Mouse (Mus musculus): Measurements from ENCODE around the gene Ptger2. TPM values are rescaled to one million over a fixed set of nuclear protein-coding genes. Genes with fewer than 3 reads are reported as not detected.
A peak's percentile ranks its signal among the peaks of the same experiment; 100 is the strongest.

Ptger2 gene
- polyA plus RNA-seq, 1 experiment from 2014 or later: 0.04 TPM

DNA sequence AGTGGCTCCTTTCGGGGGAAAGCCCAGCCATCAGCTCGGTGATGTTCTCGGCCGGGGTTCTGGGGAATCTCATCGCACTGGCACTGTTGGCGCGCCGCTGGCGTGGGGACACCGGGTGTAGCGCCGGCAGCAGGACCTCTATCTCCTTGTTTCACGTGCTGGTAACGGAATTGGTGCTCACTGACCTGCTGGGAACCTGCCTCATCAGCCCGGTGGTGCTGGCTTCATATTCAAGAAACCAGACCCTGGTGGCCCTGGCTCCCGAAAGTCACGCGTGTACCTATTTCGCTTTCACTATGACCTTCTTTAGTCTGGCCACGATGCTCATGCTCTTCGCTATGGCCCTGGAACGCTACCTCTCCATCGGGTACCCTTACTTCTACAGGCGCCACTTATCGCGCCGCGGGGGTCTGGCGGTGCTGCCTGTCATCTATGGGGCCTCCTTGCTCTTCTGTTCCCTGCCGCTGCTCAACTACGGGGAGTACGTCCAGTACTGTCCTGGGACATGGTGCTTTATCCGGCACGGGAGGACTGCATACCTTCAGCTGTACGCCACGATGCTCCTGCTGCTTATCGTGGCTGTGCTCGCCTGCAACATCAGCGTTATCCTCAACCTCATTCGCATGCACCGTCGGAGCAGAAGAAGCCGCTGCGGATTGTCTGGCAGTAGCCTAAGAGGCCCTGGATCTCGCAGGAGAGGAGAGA lies 1.2 kb downstream of the Ptger2 start:
- Histone ChIP-seq H3K4me2 (peak overlapping the region; percentile 84), H3K9me3 (ENCODE audit: control insufficient read depth, low read length) (no peaks in the 10 kb centered on the region), H3K9ac (ENCODE audit: low read depth, low read length) (no peak overlapping the region), H3K27ac (ENCODE audit: low read depth, low read length) (no peak overlapping the region), H3K4me1 (replicated peaks; ENCODE audit: control insufficient read depth, insufficient read depth, low read length) (peaks cover 2% of the 10 kb centered on the region; the same call in 1 of the 2 replicates), H3K4me3 (ENCODE audit: low read depth, low read length) (peak overlapping the region; percentile 48), H3K27me3 (replicated peaks; ENCODE audit: control insufficient read depth, insufficient read depth, low read length) (peaks cover 7% of the 10 kb centered on the region), H3K36me3 (ENCODE audit: control insufficient read depth, insufficient read depth, low read length) (no peaks in the 10 kb centered on the region)
- ATAC-seq (replicated peaks; ENCODE audit: low FRiP score): peak; percentile 44
- DNase-seq (ENCODE audit: low spot score): peak; percentile 37
- WGBS: under 1% methylated on average over 44 of the region's 45 CpGs

DNA sequence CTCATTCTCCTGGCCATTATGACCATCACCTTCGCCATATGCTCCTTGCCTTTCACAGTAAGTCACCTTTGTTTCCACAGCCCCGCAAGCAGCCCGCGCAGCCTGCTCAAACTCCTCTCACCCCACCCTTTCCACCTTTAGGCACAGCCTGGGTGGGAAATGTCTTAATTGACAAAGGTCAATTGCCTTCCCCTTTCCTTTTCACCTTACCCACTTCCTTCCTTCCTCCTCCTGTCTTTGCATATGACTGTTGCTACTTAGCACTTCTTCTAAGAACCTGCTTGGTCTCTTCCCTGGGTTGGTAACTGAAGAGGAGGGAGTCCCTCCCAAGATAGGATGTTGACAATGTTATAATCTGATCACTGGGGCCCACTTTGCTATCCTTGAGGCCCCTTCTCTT lies 1.8 kb downstream of the Ptger2 start:
- peak overlapping the region; percentile 48 for H3K4me3 ChIP-seq (ENCODE audit: low read depth, low read length)
- H3K9me3 ChIP-seq (ENCODE audit: control insufficient read depth, low read length): no peaks in the 10 kb centered on the region
- H3K4me1 ChIP-seq (replicated peaks; ENCODE audit: control insufficient read depth, insufficient read depth, low read length): peaks cover 2% of the 10 kb centered on the region; the same call in 1 of the 2 replicates
- H3K27ac ChIP-seq (ENCODE audit: low read depth, low read length): no peak overlapping the region
- WGBS: 33% methylated on average over 4 of the region's 4 CpGs
- H3K36me3 ChIP-seq (ENCODE audit: control insufficient read depth, insufficient read depth, low read length): no peaks in the 10 kb centered on the region
- H3K9ac ChIP-seq (ENCODE audit: low read depth, low read length): no peak overlapping the region
- H3K4me2 ChIP-seq: peak overlapping the region; percentile 84
- DNase-seq (ENCODE audit: low spot score) (no peak), ATAC-seq (replicated peaks; ENCODE audit: low FRiP score) (no peak)
- peaks cover 7% of the 10 kb centered on the region for H3K27me3 ChIP-seq (replicated peaks; ENCODE audit: control insufficient read depth, insufficient read depth, low read length)

GRCm38 (mm10) chr14:44994337-44994736 lies 6.3 kb downstream of the Ptger2 start:
- no peaks in the 10 kb centered on the region; the same call in 1 of the 2 replicates for H3K4me1 ChIP-seq (replicated peaks; ENCODE audit: control insufficient read depth, insufficient read depth, low read length)
- no peak overlapping the region for H3K27ac ChIP-seq (ENCODE audit: low read depth, low read length)
- H3K9me3 ChIP-seq (ENCODE audit: control insufficient read depth, low read length): no peaks in the 10 kb centered on the region
- ATAC-seq (replicated peaks; ENCODE audit: low FRiP score) (no peak), DNase-seq (ENCODE audit: low spot score) (no peak)
- H3K27me3 ChIP-seq (replicated peaks; ENCODE audit: control insufficient read depth, insufficient read depth, low read length): peaks cover 2% of the 10 kb centered on the region
- H3K4me3 ChIP-seq (ENCODE audit: low read depth, low read length): no peak overlapping the region
- no peak overlapping the region for H3K9ac ChIP-seq (ENCODE audit: low read depth, low read length)
- H3K36me3 ChIP-seq (ENCODE audit: control insufficient read depth, insufficient read depth, low read length): no peaks in the 10 kb centered on the region
- H3K4me2 ChIP-seq: no peak overlapping the region

- Histone ChIP-seq H3K27ac (ENCODE audit: low read depth, low read length) (no peak overlapping the region), H3K36me3 (ENCODE audit: control insufficient read depth, insufficient read depth, low read length) (no peaks in the 10 kb centered on the region), H3K9me3 (ENCODE audit: control insufficient read depth, low read length) (no peaks in the 10 kb centered on the region), H3K9ac (ENCODE audit: low read depth, low read length) (no peak overlapping the region), H3K4me1 (replicated peaks; ENCODE audit: control insufficient read depth, insufficient read depth, low read length) (no peaks in the 10 kb centered on the region), H3K27me3 (replicated peaks; ENCODE audit: control insufficient read depth, insufficient read depth, low read length) (no peaks in the 10 kb centered on the region), H3K4me2 (no peak overlapping the region), H3K4me3 (ENCODE audit: low read depth, low read length) (no peak overlapping the region)
- ATAC-seq (replicated peaks; ENCODE audit: low FRiP score) (no peak), DNase-seq (ENCODE audit: low spot score) (no peak)
- WGBS: 81% methylated on average over 3 of the region's 3 CpGs
These were observed 12.2 kb downstream of the Ptger2 start for GRCm38 (mm10) chr14:45000086-45000769.

DNA sequence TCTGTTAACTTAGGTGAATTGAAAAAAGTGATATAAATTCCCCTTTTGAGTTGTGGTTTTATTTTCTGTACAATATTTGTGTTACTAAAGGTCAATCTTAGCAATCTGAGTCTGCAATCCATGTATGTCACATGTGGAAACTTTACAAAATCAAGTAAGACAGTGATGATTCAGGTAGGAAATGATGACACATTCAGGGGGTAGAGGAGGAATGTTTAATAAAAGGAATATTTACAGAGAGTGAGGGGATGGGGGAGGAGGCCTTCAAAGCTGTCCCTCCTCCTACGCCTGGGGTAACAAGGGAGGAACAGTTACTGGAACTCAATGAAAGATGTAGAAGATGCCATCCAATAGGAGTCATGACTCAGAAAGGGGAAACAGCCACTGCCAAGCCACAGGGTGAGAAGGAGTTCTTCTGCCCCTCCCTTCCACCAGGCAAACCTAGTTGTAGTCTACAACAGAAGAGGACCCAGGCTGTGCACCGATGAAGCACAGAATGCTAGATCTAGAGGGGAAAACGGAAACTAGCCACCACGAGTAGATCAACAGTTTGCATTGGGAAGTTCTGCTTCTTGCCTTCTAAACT lies 17.8 kb downstream of the Ptger2 start:
- DNase-seq (ENCODE audit: low spot score) (no peak), ATAC-seq (replicated peaks; ENCODE audit: low FRiP score) (no peak)
- Histone ChIP-seq H3K4me2 (no peak overlapping the region), H3K36me3 (ENCODE audit: control insufficient read depth, insufficient read depth, low read length) (no peaks in the 10 kb centered on the region), H3K9ac (ENCODE audit: low read depth, low read length) (no peak overlapping the region), H3K4me3 (ENCODE audit: low read depth, low read length) (no peak overlapping the region), H3K27ac (ENCODE audit: low read depth, low read length) (no peak overlapping the region), H3K9me3 (ENCODE audit: control insufficient read depth, low read length) (no peaks in the 10 kb centered on the region), H3K27me3 (replicated peaks; ENCODE audit: control insufficient read depth, insufficient read depth, low read length) (no peaks in the 10 kb centered on the region), H3K4me1 (replicated peaks; ENCODE audit: control insufficient read depth, insufficient read depth, low read length) (no peaks in the 10 kb centered on the region)
- WGBS: 71% methylated on average over 4 of the region's 4 CpGs

DNA sequence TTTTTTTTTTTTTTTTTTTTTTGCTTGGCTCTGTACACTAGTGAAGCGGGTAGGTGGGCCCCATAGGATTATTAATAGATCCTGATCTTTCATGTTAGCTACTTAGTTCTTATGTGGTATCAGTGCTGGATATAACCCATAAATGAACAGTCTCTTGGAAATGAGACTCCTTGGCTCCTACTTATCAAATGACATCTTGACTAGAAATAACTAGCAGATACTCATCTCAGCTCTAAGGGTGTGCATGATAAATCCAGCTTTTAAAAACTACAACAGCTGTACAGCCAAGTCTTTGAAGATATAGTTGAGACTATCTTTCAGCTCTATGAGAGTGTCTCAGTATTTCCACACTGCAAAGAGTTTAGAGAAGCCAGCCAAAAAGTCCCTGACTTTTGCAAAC lies 21.2 kb downstream of the Ptger2 start:
- DNase-seq (ENCODE audit: low spot score) (no peak), ATAC-seq (replicated peaks; ENCODE audit: low FRiP score) (no peak)
- Histone ChIP-seq H3K27ac (ENCODE audit: low read depth, low read length) (no peak overlapping the region), H3K27me3 (replicated peaks; ENCODE audit: control insufficient read depth, insufficient read depth, low read length) (no peaks in the 10 kb centered on the region), H3K4me2 (no peak overlapping the region), H3K36me3 (ENCODE audit: control insufficient read depth, insufficient read depth, low read length) (no peaks in the 10 kb centered on the region), H3K9ac (ENCODE audit: low read depth, low read length) (no peak overlapping the region), H3K4me1 (replicated peaks; ENCODE audit: control insufficient read depth, insufficient read depth, low read length) (no peaks in the 10 kb centered on the region), H3K4me3 (ENCODE audit: low read depth, low read length) (no peak overlapping the region), H3K9me3 (ENCODE audit: control insufficient read depth, low read length) (no peaks in the 10 kb centered on the region)
- WGBS: 82% methylated on average over 1 of the region's 1 CpGs

- H3K9ac ChIP-seq (ENCODE audit: low read depth, low read length): no peak overlapping the region
- H3K4me3 ChIP-seq (ENCODE audit: low read depth, low read length): no peak overlapping the region
- no peak overlapping the region for H3K4me2 ChIP-seq
- DNase-seq (ENCODE audit: low spot score) (no peak), ATAC-seq (replicated peaks; ENCODE audit: low FRiP score) (peak; percentile 85)
- no peaks in the 10 kb centered on the region for H3K4me1 ChIP-seq (replicated peaks; ENCODE audit: control insufficient read depth, insufficient read depth, low read length)
- H3K36me3 ChIP-seq (ENCODE audit: control insufficient read depth, insufficient read depth, low read length): no peaks in the 10 kb centered on the region
- no peaks in the 10 kb centered on the region for H3K9me3 ChIP-seq (ENCODE audit: control insufficient read depth, low read length)
- H3K27ac ChIP-seq (ENCODE audit: low read depth, low read length): no peak overlapping the region
- WGBS: 39% methylated on average over 2 of the region's 2 CpGs
- no peaks in the 10 kb centered on the region for H3K27me3 ChIP-seq (replicated peaks; ENCODE audit: control insufficient read depth, insufficient read depth, low read length)
These were observed 23.3 kb downstream of the Ptger2 start for GRCm38 (mm10) chr14:45011260-45011659.

GRCm38 (mm10) chr14:45011671-45012070 lies 23.7 kb downstream of the Ptger2 start:
- Histone ChIP-seq H3K9me3 (ENCODE audit: control insufficient read depth, low read length) (no peaks in the 10 kb centered on the region), H3K27ac (ENCODE audit: low read depth, low read length) (no peak overlapping the region), H3K9ac (ENCODE audit: low read depth, low read length) (no peak overlapping the region), H3K36me3 (ENCODE audit: control insufficient read depth, insufficient read depth, low read length) (no peaks in the 10 kb centered on the region), H3K4me1 (replicated peaks; ENCODE audit: control insufficient read depth, insufficient read depth, low read length) (no peaks in the 10 kb centered on the region), H3K4me3 (ENCODE audit: low read depth, low read length) (no peak overlapping the region), H3K4me2 (no peak overlapping the region), H3K27me3 (replicated peaks; ENCODE audit: control insufficient read depth, insufficient read depth, low read length) (no peaks in the 10 kb centered on the region)
- ATAC-seq (replicated peaks; ENCODE audit: low FRiP score) (0 out of 2 replicates have a peak, but pooled peaks have one; percentile 34), DNase-seq (ENCODE audit: low spot score) (no peak)
- WGBS: 70% methylated on average over 6 of the region's 6 CpGs
